Mouse (Mus musculus) gastrocnemius, postnatal 36 days (tissue): ENCODE results near the gene Gm10160. TPM values are rescaled to one million over a fixed set of nuclear protein-coding genes. Genes with fewer than 3 reads are reported as not detected.
"Not testable (repeated sequence)": the region's sequence is repeated elsewhere in the genome, so short reads cannot be mapped to it uniquely, and the experiment has no call there.

Experiments used
- DNase-seq, 2 experiments: peaks; one replicate each; pipeline ENCODE4 v3.0.0; 2022
- intact Hi-C: fragments of 180-260 bp; cut with DNase I; formaldehyde crosslinking; loops from one replicate; pipeline ENCODE4 v1.15.1; 2025
- total RNA-seq, 2 experiments: library from RNA; stranded (reverse); gene quantifications; 2 replicates each; pipeline ENCODE4 v1.2.3; 2021

Gene Gm10160
- total RNA-seq, 2 experiments from 2014 or later = not detected

DNA sequence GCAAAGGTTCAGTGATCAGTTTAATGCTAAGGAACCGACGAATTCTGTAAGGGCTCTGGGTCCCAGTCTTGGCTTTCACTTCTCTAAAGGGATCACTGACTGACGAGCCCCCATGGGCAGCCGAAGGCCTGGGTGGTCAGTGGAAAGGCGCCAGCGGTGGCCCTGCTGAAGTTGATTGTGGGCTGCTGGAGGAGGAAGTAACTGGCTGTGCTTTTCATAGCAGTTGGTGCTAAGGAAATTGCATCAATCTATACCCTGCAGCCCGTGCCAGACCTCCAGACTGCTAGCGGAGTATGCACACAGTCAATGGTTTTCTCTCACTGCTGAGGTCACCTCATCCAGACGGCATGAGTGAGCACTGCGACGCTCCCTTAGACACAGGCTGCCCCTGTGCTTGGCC is 4.5 kb upstream of the Gm10160 start:
- DNase-seq = peak in 1 of 2 experiments; percentile 40
- intact Hi-C loops = loop anchor here (5.0 kb wide), 1 partner anchor 33 kb away; the partner anchor contains the start of gene Btbd1

DNA sequence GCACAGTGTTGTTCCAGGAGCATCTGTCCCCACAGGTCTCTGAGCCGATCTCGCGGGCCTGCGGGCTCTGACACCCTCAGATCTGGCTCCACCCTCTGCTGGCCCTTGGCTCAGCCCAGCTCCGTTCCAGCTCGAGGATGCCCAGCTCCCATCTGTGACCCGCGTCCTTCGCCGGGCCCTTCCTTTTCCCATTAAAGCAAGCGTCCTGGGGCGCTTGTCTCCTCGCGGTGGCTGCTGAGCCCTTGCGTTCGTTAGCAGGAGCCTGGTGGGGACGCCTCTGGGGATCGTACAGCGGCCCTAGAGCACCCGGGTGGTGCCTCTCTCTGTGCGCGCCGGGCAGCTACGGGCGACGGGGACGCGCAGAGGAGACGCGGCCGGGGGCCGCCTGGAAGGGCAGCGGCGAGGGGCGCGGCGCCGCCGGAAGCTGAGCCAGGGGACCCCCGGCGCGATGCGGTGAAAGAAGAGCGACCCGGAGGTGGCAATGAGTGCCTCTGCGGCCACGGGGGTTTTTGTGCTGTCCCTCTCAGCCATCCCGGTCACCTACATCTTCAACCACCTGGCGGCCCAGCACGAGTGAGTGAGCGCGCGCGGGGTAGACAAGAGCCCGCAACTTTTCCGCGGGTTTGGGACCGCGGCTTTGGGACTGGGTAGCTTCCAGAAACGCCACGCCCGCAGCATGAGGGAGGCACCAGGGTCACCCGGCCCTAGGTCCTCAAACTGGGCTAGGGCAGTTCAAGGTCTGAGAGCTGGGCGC is 3.6 kb upstream of the Gm10160 start, which contains the start of gene Tm6sf1:
TSS of gene Tm6sf1 (plus strand) at position 34 of the 754 bp plus-strand sequence.
- intact Hi-C loops = no loop called here
- peak in 1 of 2 experiments; percentile 22 for DNase-seq

GRCm38 (mm10) chr7:81858236-81858635 is 2.6 kb upstream of the Gm10160 start:
- intact Hi-C loops = no loop called here
- DNase-seq = no peak

GRCm38 (mm10) chr7:81856221-81856620 is 627 bp upstream of the Gm10160 start:
- DNase-seq = no peak
- intact Hi-C loops = no loop called here

GRCm38 (mm10) chr7:81854568-81855307 is 856 bp downstream of the Gm10160 start:
- no peak for DNase-seq
- intact Hi-C loops = no loop called here

GRCm38 (mm10) chr7:81851706-81852105 is 3.9 kb downstream of the Gm10160 start:
- no peak for DNase-seq
- intact Hi-C loops = no loop called here

- DNase-seq = no peak
- intact Hi-C loops = no loop called here
Measured at GRCm38 (mm10) chr7:81850171-81850570, 5.4 kb downstream of the Gm10160 start.

- intact Hi-C loops = no loop called here
- DNase-seq = no peak
Measured at GRCm38 (mm10) chr7:81849633-81850032, 6.0 kb downstream of the Gm10160 start.

DNA sequence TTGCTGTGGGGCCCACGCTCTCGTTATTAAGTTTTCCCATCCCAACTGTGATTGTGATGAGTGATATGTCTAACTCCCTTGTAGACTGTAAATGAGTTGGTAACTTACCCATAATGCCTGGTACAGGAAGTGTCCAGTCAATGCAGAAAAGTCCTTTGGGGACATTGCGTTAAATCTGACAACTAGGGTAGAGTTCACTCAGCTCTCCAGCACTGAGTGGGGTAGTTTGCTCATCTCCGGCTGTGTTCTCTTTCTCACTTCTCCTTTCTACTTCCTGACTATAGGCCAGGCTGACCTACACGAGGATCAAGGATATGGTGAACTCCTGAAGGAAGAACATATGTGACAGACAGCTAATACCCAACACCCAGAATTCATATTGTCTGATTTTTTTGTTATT is 6.4 kb downstream of the Gm10160 start:
- no peak for DNase-seq
- intact Hi-C loops = no loop called here

- intact Hi-C loops = no loop called here
- no peak for DNase-seq
Measured at GRCm38 (mm10) chr7:81847777-81848176, 7.8 kb downstream of the Gm10160 start.

GRCm38 (mm10) chr7:81847010-81847409 is 8.6 kb downstream of the Gm10160 start:
- intact Hi-C loops = no loop called here
- DNase-seq = no peak

DNA sequence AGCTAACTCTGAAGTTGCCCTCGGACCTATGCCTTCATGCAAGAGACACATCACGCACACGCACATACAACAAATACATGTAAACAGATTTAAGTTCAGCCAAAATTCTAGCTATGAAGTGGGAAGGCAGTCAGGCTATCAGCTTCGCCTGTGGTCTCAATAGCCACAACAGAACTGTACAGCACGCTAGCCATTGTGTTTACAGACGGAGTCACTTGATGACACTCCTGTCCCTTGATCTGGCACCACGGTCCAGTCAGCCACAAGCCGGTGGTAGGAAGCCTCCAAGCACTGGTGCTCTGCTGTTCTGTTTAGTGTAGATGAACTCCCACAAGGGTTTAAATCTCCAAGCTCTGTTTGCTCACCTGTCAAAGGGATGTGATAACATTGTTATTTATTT is 9.6 kb downstream of the Gm10160 start:
- no peak for DNase-seq
- intact Hi-C loops = no loop called here

- intact Hi-C loops = no loop called here
- no peak for DNase-seq
Measured at GRCm38 (mm10) chr7:81845313-81845712, 10.3 kb downstream of the Gm10160 start.

DNA sequence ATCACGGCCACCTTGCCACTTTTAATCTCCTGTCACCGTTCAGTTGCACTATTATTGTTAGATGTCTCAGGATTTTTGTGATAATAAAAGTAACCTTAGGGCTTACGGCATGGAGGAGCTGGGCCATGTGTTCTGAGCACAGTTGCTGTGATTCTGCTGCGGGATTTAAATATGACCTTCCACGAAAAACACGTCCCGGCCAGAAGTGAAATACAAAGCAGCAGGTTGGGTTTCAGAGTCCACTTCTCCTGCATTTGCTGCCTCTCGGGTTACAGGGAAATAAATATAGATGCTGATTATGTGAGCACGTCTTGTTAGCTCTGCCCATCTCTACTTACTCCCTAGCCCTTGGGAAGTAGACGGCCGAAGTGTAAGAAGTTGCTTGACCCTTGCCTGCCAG is 10.8 kb downstream of the Gm10160 start:
- DNase-seq = no peak
- intact Hi-C loops = no loop called here

- intact Hi-C loops = no loop called here
- DNase-seq = no peak
Measured at GRCm38 (mm10) chr7:81843903-81844302, 11.7 kb downstream of the Gm10160 start.

- DNase-seq = no peak
- intact Hi-C loops = no loop called here
Measured at GRCm38 (mm10) chr7:81842998-81843397, 12.6 kb downstream of the Gm10160 start.

GRCm38 (mm10) chr7:81842141-81842540 is 13.5 kb downstream of the Gm10160 start:
- DNase-seq = no peak
- intact Hi-C loops = no loop called here

DNA sequence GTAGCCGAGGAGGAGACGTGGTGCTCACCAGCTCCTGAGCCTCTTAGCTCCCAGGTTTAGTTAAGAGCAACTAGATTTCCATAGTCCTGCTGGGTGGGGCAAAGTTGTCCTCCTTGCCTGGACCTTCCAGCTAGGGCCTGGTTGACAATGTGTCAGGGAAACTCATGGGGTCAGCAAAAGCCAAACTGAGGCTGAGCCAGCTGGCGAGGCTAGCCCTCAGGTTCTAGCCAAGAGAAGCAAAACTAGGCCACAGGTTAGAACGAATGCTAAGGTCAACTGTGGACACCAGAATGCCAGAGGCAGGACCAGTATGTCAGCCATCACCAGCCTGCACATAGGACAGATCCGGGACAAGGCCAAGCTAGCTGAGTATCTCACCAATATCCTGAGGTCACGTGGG is 14.2 kb downstream of the Gm10160 start:
- no peak for DNase-seq
- intact Hi-C loops = no loop called here

- DNase-seq = no peak
- intact Hi-C loops = no loop called here
Measured at GRCm38 (mm10) chr7:81840661-81841181, 14.9 kb downstream of the Gm10160 start.

DNA sequence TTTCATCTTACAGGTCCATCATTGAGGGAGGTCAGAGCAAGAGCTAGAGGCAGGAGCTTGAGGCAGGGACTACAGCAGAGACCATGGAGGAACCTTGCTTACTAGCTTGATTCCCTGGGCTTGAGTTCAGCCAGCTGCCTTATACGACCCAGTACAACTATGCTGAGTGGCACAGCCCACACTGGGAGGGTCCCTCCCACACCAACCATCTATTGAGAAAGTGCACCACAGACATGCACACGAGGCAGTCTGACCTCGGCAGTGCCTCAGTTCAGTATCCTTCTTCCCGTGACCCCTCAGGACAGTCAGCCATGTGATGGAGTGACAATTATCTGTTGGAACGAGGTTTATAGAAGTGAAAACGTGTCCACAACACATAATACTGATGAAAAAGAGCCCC is 15.8 kb downstream of the Gm10160 start:
- intact Hi-C loops = no loop called here
- no peak for DNase-seq

DNA sequence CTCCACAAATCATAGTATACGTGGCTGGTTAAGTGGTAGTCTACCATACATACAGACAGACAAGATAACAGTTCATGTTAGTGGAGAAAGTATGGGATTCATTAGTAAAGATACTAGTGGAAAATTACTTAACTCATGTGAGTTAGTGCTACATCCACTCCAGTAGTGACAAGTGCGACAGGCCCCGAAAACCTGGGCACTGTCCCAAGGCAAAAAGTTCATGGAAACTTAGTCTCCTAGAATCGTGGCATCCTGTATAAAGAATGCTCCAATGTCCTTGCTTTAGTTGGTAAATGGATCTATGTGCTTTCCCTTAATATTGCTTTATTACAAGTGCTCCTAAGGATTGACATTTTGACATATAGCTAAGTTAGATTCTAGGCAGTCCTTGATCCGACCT is 17.8 kb downstream of the Gm10160 start:
- intact Hi-C loops, DNase-seq: not testable (repeated sequence)

GRCm38 (mm10) chr7:81835430-81835829 is 20.2 kb downstream of the Gm10160 start:
- intact Hi-C loops = no loop called here
- no peak for DNase-seq
